Mouse (Mus musculus): Measurements from ENCODE around the gene Adamtsl2. TPM values are rescaled to one million over a fixed set of nuclear protein-coding genes. Genes with fewer than 3 reads are reported as not detected.

The Adamtsl2 gene
- total RNA-seq (2023): 1 to 10 TPM; 4.2 to 5.8 TPM

GRCm38 (mm10) chr2:27079152-27079584, at the start of gene Adamtsl2:
Gene Adamtsl2, plus strand, starts transcription at chr2:27079379.

GRCm38 (mm10) chr2:27071978-27072377, 7.2 kb upstream of the Adamtsl2 start, which contains the start of gene Mymk:
Gene Mymk, minus strand, starts transcription at chr2:27072179.

GRCm38 (mm10) chr2:27141950-27142693, 62.9 kb downstream of the Adamtsl2 start, which contains the start of gene Fam163b:
Gene Fam163b, minus strand, starts transcription at chr2:27142491.

Other genes starting within 250 kb of the Adamtsl2 start
- gene Abo, start 214.4 kb upstream of the Adamtsl2 start, total RNA-seq (2023): not detected
- gene Surf6, start 176.5 kb upstream of the Adamtsl2 start, total RNA-seq (2023): 10 to 100 TPM; 74.0 to 78.5 TPM
- gene Med22, start 168.7 kb upstream of the Adamtsl2 start, total RNA-seq (2023): 10 to 100 TPM; 19.9 to 22.1 TPM
- 100 to 1,000 TPM; 644 to 653 TPM for gene Rpl7a, start 168.6 kb upstream of the Adamtsl2 start, total RNA-seq (2023)
- gene Surf2, start 163.0 kb upstream of the Adamtsl2 start, total RNA-seq (2023): 10 to 100 TPM; 53.4 to 54.6 TPM
- 10 to 100 TPM; 52.3 to 66.8 TPM for gene Surf1, start 162.8 kb upstream of the Adamtsl2 start, total RNA-seq (2023)
- gene Surf4, start 145.5 kb upstream of the Adamtsl2 start, total RNA-seq (2023): 10 to 100 TPM; 63.6 to 66.3 TPM
- gene Stkld1, start 145.3 kb upstream of the Adamtsl2 start, total RNA-seq (2023): not detected
- 10 to 100 TPM; 82.9 to 87.7 TPM for gene Rexo4, start 115.0 kb upstream of the Adamtsl2 start, total RNA-seq (2023)
- gene Adamts13, start 106.0 kb upstream of the Adamtsl2 start, total RNA-seq (2023): under 1 TPM; 0.15 to 0.27 TPM
- gene Cacfd1, start 69.5 kb upstream of the Adamtsl2 start, total RNA-seq (2023): 10 to 100 TPM; 39.1 to 43.9 TPM
- gene Slc2a6, start 51.4 kb upstream of the Adamtsl2 start, total RNA-seq (2023): 10 to 100 TPM in 1 of 2 experiments, 1 to 10 TPM in 1; 9.9 to 10.5 TPM
- gene Mymk, start 7.2 kb upstream of the Adamtsl2 start, total RNA-seq (2023): not detected
- not detected for gene Fam163b, start 63.1 kb downstream of the Adamtsl2 start, total RNA-seq (2023)
- gene Dbh, start 85.9 kb downstream of the Adamtsl2 start, total RNA-seq (2023): not detected
- under 1 TPM in 1 of 2 experiments, not detected in 1; 0.27 TPM for gene Sardh, start 169.0 kb downstream of the Adamtsl2 start, total RNA-seq (2023)

Measured in B cell, adult 67 days (primary cell).